Mouse (Mus musculus): ENCODE results near the gene Foxq1. TPM values are rescaled to one million over a fixed set of nuclear protein-coding genes. Genes with fewer than 3 reads are reported as not detected.

Foxq1 gene
- polyA plus RNA-seq, 1 experiment from 2014 or later: 2.2 TPM

DNA sequence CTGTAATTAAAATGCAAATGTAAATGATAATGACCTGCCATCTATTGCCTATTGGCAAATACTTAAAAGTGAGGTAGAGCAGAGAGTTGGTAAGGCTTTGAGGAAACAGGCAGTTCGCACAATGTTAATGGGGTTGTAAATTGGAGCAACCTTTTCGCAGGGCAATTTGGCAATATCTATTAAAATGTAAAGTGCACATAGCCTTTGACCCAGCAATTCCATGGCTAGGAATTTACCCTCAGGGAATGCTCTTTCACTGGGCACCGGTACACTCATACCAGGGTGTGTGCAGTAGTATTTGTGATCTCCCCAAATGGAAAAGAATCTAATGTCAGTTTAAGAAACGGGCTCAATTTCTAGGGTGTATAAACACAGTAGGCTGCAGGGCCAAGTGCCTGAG lies 20.8 kb downstream of the Foxq1 start:
- no peak overlapping the region for H3K9ac ChIP-seq (replicated peaks)
- peaks cover 4% of the 10 kb centered on the region; the same call in 1 of the 2 replicates for H3K4me1 ChIP-seq
- no peak overlapping the region for H3K4me3 ChIP-seq (replicated peaks)
- no peak overlapping the region for H3K27ac ChIP-seq (replicated peaks)
- no peaks in the 10 kb centered on the region; the same call in 1 of the 2 replicates for H3K27me3 ChIP-seq (replicated peaks)
- H3K4me2 ChIP-seq: no peak overlapping the region
- no peaks in the 10 kb centered on the region for H3K9me3 ChIP-seq (replicated peaks)
- WGBS: 17% methylated on average over 4 of the region's 4 CpGs
- no peak for ATAC-seq (ENCODE audit: low FRiP score)
- no peaks in the 10 kb centered on the region for H3K36me3 ChIP-seq

DNA sequence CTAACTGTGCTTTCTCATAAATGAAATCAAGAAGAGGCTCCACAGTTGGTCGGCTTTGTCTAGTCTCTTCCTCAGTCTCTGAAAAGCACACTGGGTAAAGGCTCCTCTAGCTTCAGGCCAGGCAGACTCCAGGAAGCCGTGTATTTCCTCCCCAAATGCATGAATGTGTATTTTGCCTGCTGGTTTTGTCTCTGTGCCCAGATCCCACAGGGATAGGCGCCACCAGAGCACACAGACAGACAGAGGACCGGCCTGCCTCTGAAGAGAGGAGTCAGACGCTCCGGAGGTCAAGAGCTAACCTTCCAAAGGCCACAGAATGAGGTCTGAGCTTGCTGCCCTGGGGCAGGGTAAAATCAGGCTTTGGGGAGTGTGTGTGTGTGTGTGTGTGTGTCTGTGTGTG lies 21.6 kb downstream of the Foxq1 start:
- no peaks in the 10 kb centered on the region for H3K9me3 ChIP-seq (replicated peaks)
- H3K27me3 ChIP-seq (replicated peaks): no peaks in the 10 kb centered on the region; the same call in 1 of the 2 replicates
- H3K4me3 ChIP-seq (replicated peaks): no peak overlapping the region
- peaks cover 4% of the 10 kb centered on the region; the same call in 1 of the 2 replicates for H3K4me1 ChIP-seq
- ATAC-seq (ENCODE audit: low FRiP score): no peak
- H3K4me2 ChIP-seq: no peak overlapping the region
- no peaks in the 10 kb centered on the region for H3K36me3 ChIP-seq
- WGBS: 26% methylated on average over 6 of the region's 6 CpGs
- H3K27ac ChIP-seq (replicated peaks): no peak overlapping the region
- H3K9ac ChIP-seq (replicated peaks): no peak overlapping the region

DNA sequence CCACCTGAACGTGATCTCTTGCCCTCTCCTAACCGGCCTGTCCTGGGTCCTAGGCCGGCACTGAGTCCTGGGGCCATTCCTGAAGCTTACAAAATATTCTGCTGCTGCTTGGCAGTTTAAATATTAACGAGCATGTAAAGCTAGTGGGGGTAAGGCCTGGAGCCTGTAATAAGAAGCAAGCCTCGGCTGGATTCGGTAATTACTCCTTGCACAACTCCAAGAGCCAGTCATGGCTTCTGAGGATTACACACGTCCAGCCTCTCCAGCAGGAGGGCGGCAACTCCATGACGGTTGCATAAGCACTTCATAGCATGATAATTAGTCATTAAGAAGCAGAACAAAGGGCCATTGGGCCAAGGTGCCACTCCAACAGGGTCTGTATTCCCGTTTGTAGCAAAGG lies 22.5 kb downstream of the Foxq1 start:
- Histone ChIP-seq H3K4me1 (peaks cover 4% of the 10 kb centered on the region; the same call in 1 of the 2 replicates), H3K4me2 (no peak overlapping the region), H3K36me3 (no peaks in the 10 kb centered on the region), H3K27me3 (replicated peaks) (no peaks in the 10 kb centered on the region; the same call in 1 of the 2 replicates), H3K9ac (replicated peaks) (no peak overlapping the region), H3K9me3 (replicated peaks) (no peaks in the 10 kb centered on the region), H3K27ac (replicated peaks) (no peak overlapping the region), H3K4me3 (replicated peaks) (no peak overlapping the region)
- ATAC-seq (ENCODE audit: low FRiP score): no peak
- WGBS: 43% methylated on average over 10 of the region's 10 CpGs

DNA sequence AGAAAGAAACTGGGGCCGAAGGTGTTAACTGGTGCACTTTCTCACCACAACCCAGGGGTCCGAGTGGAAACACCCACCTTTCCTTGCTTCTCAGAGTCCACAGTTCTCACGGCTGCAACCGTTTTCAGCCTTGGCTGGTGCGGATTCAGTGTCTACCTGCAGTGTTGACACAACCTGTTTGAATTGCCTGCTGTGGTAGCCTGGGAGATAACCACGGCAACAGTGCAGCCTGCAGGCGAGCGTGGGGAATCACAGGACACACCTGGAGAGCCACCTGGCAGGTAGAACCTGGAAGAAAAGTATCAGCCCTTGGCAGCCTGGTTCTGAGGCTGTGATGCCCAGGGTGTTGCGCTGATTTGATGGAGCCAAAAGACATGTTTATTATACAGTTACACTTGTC lies 23.9 kb downstream of the Foxq1 start:
- H3K4me1 ChIP-seq: peaks cover 4% of the 10 kb centered on the region; the same call in 1 of the 2 replicates
- H3K27ac ChIP-seq (replicated peaks): no peak overlapping the region
- ATAC-seq (ENCODE audit: low FRiP score): no peak
- H3K4me2 ChIP-seq: no peak overlapping the region
- WGBS: 78% methylated on average over 9 of the region's 9 CpGs
- no peaks in the 10 kb centered on the region for H3K27me3 ChIP-seq (replicated peaks)
- H3K36me3 ChIP-seq: no peaks in the 10 kb centered on the region
- no peak overlapping the region for H3K9ac ChIP-seq (replicated peaks)
- no peak overlapping the region for H3K4me3 ChIP-seq (replicated peaks)
- H3K9me3 ChIP-seq (replicated peaks): no peaks in the 10 kb centered on the region

DNA sequence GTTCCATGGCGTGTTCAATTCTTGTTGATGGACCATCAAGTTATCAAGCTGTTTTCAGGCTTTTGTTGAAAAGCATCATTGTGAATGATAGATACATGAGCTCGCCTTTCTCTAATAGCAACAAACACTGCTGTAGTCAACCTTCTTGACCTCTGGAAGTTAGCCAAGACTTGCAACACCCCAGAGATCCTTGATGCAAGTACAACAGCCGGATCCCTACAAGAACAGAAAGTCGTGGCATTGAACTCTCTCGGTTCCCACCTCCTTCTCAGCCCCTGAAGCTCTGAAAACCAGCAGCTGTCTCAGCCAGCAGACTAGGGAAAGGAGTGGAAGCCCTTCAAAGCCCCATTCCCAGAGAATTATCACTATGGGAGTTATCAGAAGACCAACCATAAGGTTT lies 31.4 kb downstream of the Foxq1 start:
- WGBS: 83% methylated on average over 5 of the region's 5 CpGs
- no peaks in the 10 kb centered on the region for H3K9me3 ChIP-seq (replicated peaks)
- ATAC-seq (ENCODE audit: low FRiP score): no peak
- no peaks in the 10 kb centered on the region for H3K27me3 ChIP-seq (replicated peaks)
- H3K9ac ChIP-seq (replicated peaks): no peak overlapping the region
- H3K4me2 ChIP-seq: no peak overlapping the region
- no peak overlapping the region for H3K27ac ChIP-seq (replicated peaks)
- H3K36me3 ChIP-seq: no peaks in the 10 kb centered on the region
- H3K4me1 ChIP-seq: no peaks in the 10 kb centered on the region
- no peak overlapping the region for H3K4me3 ChIP-seq (replicated peaks)

DNA sequence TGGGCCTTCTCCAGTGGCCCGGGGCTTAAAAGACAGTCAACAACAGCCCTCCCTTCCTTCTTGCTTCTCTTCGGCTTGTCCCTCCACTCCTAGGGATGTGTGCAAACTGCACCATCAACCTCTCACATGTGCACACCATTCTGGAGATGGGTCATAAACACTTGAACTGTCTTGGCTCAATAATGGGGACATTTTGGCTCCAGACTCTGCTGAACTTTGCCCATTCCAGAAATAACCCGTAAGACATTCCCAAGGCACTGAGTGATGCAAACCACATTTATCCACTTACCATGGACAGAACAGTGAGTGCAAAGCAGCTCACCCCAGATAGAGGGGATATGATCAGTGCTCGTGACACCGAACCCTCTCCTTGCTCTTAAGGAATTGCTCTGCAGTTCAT lies 43.6 kb downstream of the Foxq1 start:
- no peaks in the 10 kb centered on the region for H3K36me3 ChIP-seq
- no peak overlapping the region for H3K9ac ChIP-seq (replicated peaks)
- no peaks in the 10 kb centered on the region for H3K27me3 ChIP-seq (replicated peaks)
- H3K27ac ChIP-seq (replicated peaks): no peak overlapping the region
- no peak overlapping the region for H3K4me2 ChIP-seq
- H3K4me1 ChIP-seq: no peaks in the 10 kb centered on the region
- no peak overlapping the region for H3K4me3 ChIP-seq (replicated peaks)
- 93% methylated on average over 5 of the region's 5 CpGs for WGBS
- no peak for ATAC-seq (ENCODE audit: low FRiP score)
- no peaks in the 10 kb centered on the region for H3K9me3 ChIP-seq (replicated peaks)

DNA sequence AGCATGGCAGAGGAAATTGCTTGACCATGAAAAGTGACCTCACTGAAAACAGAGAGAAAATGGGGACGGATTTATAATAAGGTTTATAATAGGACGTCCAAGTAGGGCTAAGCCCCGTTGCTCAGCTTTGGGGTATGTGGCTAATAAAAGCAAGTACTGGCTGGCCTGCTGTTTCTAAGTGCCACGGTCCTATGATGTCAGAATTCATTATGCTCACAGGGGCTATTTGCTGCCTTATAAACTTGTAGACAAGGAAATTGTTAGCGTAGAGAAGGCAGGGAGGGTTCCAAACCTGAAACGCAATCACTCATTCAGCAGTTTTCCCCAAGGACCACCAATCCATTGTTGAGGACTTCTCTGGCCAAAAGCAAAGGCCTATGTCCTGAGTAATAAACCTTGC lies 48.0 kb downstream of the Foxq1 start:
- 59% methylated on average over 6 of the region's 6 CpGs for WGBS
- no peak overlapping the region for H3K9ac ChIP-seq (replicated peaks)
- H3K27ac ChIP-seq (replicated peaks): no peak overlapping the region
- H3K27me3 ChIP-seq (replicated peaks): no peaks in the 10 kb centered on the region; the same call in 1 of the 2 replicates
- H3K36me3 ChIP-seq: no peaks in the 10 kb centered on the region
- ATAC-seq (ENCODE audit: low FRiP score): no peak
- no peaks in the 10 kb centered on the region for H3K9me3 ChIP-seq (replicated peaks)
- H3K4me1 ChIP-seq: no peaks in the 10 kb centered on the region
- no peak overlapping the region for H3K4me2 ChIP-seq
- no peak overlapping the region for H3K4me3 ChIP-seq (replicated peaks)

Other genes starting within 250 kb of the Foxq1 start
- not detected in 2 replicates for gene A530084C06Rik, start 3.2 kb downstream of the Foxq1 start, polyA plus RNA-seq (2015; fragmentation: Nextera tagmentation; extraction: Ambion mirVana)
- gene Foxf2, start 69.7 kb downstream of the Foxq1 start, polyA plus RNA-seq (2015; fragmentation: Nextera tagmentation; extraction: Ambion mirVana): 4.5 and 6.3 TPM in 2 replicates

Data from neural tube, embryonic 15.5 days (tissue).